Mouse (Mus musculus) 416B (cell line): ENCODE data around the gene Creg2.
"Not testable (repeated sequence)": the region's sequence is repeated elsewhere in the genome, so short reads cannot be mapped to it uniquely, and the experiment has no call there.

Experiments used
- DNase-seq: peaks from one replicate; pipeline ENCODE4 v3.0.0; 2011; ENCODE audit warnings: low read depth

Gene Creg2

DNA sequence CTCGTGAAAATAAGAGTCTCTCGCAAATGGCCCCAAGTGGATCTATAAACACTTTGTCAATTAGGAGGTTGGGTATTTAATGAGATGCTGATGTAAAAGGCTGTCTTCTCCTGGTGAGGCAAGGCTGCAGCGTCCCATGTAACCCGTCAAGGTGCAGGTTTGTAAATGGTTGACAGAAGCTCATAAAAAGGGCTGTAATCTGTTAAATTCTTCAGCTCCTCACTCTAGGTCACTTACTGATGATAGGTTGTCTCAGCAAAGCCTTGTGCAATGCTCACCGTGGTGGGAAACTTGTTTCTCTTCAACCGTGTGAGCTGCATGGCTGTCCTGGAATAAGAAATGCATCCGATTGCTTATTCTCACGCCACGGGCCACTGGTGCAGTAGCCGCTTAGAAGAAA, 57.4 kb downstream of the Creg2 start:
- no peak for DNase-seq

DNA sequence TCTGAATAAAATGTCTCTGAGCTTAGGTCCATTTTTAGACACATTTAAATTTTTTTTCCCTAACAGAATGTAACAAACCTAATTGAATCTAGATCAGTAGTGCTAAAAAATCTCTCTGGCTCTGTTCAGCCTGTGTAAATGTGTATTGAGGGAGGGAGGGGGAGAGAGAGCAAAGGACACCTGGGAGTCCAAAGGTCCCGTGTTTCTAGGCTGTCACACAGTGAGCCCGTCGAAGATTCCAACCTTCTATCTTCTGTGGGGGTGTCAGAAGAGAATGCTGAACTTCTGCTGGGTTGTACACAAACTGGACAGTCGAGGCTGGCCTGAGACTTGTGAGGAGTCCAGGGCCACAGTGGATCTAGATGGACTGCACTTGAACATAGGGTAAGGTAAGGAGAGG, 59.2 kb downstream of the Creg2 start:
- no peak for DNase-seq

DNA sequence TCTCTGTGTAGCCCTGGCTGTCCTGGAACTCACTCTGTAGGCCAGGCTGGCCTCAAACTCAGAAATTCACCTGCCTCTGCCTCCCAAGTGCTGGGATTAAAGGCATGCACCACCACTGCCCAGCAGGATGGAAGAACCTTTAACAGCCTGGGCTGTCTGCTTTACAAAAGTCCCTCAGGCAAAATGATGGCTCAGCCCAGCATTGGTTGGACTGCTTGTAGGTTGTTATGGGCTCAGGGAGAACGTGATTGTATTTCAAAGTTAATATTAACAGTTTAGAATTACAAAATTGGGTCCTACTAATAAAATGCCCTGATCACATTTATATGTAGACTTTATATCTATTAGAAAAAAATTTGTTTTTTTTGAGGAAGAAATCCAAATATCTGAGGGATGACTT, 59.7 kb downstream of the Creg2 start:
- DNase-seq: not testable (repeated sequence)

DNA sequence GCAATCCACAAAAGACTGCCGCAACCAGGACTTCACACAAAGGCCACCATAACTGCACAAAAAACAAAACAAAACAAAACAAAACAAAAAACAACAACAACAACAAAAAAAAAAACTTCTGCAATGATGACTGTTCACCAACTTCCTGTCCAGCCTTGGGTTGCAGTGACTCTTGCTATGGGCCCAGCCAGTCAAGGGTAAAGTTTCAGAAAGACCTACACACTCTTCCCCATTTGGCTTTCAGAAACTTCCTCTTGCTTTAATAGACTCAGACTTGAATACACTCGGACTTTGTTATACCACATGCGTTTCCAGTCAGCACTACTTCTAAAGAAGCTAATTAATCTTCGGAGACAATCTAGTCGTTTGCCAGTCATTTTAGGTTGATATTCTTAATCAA, 61.1 kb downstream of the Creg2 start:
- peak; percentile 45 for DNase-seq

DNA sequence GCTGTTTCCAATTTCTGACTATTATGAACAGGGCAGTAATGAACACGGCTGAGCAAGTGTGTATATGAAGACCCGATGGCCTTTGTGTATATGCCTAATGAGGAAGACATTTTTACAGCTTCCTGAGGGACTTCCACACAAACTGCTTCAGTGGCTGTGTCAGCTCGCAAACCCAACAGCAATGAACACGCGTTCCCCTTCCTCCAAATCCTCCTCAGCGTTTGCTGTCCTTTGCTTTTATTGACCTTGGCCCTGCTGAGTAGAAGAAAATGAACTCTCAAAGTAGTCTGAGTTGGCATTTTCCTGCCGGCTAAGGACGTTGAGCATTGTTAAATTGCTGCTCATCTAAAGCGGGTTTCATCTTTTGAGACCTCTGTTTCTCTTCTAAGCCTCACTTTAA, 65.9 kb downstream of the Creg2 start:
- DNase-seq: no peak

DNA sequence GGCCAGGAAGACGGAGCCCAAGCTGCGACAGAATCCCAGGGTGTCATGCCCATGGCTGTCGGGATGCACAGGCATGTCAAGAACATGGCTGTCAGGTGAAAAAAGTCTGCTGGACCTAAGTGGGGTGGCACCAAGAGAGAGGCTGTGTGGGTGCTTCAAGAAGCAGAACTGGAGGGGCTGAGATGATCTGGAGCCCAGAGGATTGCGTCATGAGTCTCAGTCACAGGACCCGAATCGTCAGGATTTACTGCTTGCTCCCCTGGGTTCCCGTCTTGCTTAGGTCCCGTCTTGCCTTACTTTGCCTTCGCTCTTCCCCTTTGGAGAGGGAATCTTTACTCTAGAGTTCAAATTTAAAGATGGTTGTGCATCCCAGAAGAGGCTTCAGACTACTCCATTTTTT, 68.1 kb downstream of the Creg2 start:
- peak; percentile 18 for DNase-seq

DNA sequence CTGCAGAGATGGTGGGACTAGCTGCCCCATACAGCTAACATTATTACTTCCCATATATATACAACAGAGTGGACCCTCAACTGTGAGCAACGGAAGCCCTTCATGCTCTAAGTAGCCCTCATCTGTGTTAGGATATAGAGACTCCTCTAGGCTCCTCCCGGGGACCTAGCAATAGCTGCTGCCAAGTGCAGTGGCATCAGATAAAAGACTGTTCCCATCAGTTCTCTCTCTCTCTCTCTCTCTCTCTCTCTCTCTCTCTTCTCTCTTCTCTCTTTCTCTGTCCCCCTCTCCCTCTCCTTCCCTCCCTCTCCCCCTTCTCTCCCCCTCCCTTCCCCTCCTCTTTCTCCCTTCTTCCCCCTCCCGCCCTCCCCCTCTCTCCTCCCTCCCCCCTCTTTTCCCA, 70.1 kb downstream of the Creg2 start:
- no peak for DNase-seq

DNA sequence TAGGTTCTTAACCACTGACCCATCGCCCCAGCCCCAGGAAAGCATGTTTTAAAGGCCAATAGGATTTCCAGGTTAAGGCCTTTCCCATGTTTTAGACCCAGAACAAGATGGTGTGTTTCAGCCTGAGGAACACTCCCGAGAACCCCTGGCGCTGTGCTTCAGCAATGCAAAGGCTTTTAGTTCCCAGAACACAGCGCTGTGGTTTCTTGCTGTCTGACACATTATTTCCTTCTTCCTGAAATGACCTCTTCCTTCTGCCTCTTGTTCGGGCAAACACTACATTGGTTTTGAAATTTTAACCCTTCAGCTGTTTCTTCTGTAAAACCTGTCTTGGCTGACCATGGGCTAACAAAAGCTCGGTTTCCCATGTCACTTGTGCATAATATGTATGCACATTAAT, 72.1 kb downstream of the Creg2 start:
- peak; percentile 93 for DNase-seq

DNA sequence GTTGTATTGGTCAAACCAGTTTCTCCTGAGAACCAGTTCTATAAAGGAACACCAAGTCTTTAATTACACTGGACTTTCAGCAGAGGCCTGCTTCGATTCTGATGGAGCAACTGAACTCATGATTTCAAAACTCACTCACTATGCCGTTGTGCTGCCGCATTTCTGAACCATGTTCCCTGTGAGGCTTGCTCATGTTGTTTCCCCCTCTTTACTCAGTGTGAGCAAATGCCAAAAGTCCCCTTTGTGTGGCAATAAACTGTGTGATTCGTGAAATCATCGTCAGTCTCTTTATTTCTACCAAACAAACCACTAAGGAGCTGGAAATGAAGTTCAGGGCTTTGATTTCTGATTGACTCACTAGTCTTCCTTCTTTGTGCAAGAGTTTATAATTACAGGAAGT, 72.8 kb downstream of the Creg2 start:
- peak; percentile 87 for DNase-seq

DNA sequence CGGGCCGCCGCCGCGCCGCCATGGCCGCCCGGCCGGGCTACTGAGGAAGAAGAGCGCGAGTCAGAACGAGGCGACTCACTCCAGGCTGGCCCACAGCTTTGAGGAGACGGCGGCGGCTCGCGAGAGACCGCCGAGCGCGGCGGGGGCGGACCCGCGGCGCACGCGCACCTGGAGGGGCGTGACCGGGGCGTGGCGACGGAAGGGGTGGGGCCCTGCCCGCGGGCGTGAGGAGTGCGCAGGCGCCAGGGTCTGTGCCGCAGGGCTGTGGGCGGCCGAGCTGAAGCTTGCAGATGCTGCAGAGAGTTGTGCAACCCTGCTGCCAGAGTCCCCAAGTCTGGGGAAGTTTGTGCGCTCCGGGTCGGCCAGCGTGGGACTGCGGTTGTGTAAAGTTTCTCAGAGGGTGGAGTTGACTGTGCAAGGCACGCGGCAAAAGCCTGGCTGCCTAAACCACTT, 74.0 kb downstream of the Creg2 start, which contains the start of gene Rnf149:
Rnf149 (minus strand) TSS at position 153 of the 453 bp plus-strand sequence.
- DNase-seq: peak; percentile 96

DNA sequence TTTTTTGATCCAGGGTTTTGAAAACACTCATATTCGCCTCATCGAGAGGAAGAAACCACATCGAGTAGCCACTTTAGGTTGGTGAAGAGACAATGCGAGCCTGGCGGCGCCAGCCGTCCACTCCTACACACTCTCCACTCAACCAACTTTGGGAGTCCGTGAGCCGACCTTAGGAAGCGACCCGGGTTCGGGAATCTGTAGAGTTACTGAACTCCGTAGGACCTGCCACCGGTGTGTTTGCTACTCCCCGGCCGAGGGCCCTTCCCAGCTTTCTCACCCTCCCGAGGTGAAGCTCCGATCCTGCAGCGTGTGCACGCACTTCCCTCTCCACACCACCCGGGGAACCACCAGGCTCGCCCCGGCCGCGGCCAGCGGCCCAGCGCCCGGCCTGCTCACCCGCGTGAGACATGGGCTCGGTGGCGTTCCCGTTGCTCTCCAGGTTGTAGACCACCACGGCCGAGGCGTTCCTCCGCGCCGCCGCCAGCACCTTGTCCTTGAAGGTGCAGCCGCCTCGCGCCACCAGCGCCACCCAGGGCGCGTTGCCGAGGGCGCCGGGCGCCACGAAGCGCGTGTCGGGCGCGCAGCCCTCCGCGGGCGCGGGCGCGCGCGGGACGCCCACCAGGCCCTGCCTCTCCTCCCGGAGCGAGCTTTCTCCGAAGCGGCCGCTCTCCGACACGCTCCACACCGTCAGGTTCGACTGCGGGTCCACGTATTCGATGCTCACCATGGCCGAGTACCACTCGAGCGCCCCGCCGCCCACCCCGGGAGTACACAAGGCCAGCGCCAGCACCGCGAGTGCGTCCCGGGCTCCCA, 74.6 kb downstream of the Creg2 start:
- peak; percentile 55 for DNase-seq

DNA sequence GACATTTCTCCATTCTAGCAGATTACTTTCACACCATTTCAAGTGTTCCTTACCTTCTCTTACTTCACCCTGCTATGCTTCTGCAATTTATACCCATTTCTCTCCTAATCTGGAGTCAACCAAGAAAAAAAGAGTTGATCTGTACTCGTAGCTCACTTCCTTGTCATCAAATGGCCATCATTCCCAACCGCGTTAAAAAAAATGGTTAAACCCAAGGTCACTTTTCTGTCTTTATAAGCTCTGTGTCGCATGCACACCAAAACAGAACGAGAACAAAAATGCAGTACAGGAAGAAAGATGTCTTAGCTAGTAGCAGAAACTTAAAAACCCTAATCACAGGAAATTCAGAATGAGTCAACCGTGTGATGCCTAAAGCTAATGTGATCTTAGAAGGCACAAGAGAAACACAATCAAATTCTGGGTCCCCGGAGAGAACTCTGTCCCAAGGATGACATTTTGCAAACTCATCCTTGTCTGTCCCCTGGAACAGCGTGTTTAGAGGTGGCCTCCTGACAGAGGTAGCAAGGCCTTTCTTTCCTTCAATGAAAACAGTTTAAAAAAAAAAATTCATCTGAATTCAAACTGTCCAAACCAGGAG, 75.4 kb downstream of the Creg2 start:
- peak; percentile 70 for DNase-seq

DNA sequence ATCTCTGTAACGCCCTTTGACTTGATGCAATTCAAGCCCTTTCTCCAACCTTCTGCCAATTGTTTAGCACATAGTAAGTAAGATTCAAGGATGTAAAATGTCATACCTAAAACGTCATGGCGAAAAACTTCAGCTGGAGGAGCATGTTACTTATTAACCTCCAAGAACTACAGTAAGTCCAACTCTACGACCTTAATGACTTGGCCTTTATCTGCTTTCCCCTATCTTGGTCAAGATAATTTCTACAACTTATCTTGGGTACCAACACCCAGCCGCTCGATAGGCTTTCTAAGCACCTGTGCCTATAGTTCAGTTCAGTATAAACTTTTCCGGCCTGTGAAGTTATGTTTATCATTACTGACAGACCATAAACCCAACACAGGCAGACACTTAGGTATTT, 77.4 kb downstream of the Creg2 start:
- no peak for DNase-seq

DNA sequence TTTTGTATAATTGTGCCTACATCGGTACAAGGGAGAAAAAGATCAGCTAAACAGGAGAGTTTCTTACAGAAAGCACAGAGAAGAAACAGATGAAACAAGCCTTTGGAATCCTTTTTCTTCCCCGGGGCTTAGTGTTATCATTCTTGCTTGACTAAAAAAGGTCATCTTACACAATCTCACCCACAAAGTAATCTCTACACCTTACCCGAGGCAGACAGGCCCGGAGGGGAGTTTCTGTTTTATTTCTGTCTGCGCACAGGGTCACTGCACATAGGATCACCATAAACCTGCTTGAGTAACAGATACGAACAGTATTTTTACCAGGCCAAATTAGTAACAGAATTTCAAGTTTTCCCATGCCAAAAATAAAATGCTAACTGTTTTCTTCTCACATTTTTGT, 79.6 kb downstream of the Creg2 start:
- DNase-seq: no peak
